Mouse (Mus musculus) kidney, postnatal 0 days (tissue): ENCODE data around the gene C1qtnf1. TPM values are rescaled to one million over a fixed set of nuclear protein-coding genes. Genes with fewer than 3 reads are reported as not detected.
A peak's percentile ranks its signal among the peaks of the same experiment; 100 is the strongest.
"Not testable (repeated sequence)": the region's sequence is repeated elsewhere in the genome, so short reads cannot be mapped to it uniquely, and the experiment has no call there.

Experiments used
- ATAC-seq: fragments of 200-750 bp; cut with Nextera tagmentation; replicated peaks from 2 replicates; pipeline ENCODE4 v1.8.0; 2017; ENCODE audit warnings: low read depth, moderate number of reproducible peaks, moderate TSS enrichment, moderate library complexity; ENCODE audit not compliant: low FRiP score
- DNase-seq: peaks from one replicate; pipeline ENCODE4 v3.0.0-alpha.2; 2016; ENCODE audit warnings: low spot score
- H3K27ac ChIP-seq: fragments of 300-500 bp; sonication (generic); 2 replicates; pipeline ENCODE4 v1.5.1; 2014; ENCODE audit warnings: mild to moderate bottlenecking
- H3K27me3 ChIP-seq: fragments of 300-500 bp; sonication (generic); 2 replicates; pipeline ENCODE4 v1.6.1; 2014; ENCODE audit warnings: low read length, mixed read lengths; ENCODE audit not compliant: insufficient read depth
- H3K36me3 ChIP-seq: fragments of 300-500 bp; sonication (generic); 2 replicates; pipeline ENCODE4 v1.6.1; 2014; ENCODE audit warnings: low read length, mixed read lengths; ENCODE audit not compliant: insufficient read depth
- H3K4me1 ChIP-seq: fragments of 300-500 bp; sonication (generic); replicated peaks from 2 replicates; pipeline ENCODE4 v1.6.1; 2014; ENCODE audit warnings: antibody characterized with exemption, low read length, mixed read lengths; ENCODE audit not compliant: insufficient read depth
- H3K4me2 ChIP-seq: fragments of 300-500 bp; sonication (generic); 2 replicates; pipeline ENCODE4 v1.6.1; 2014; ENCODE audit warnings: mild to moderate bottlenecking, low read length, moderate library complexity, mixed read lengths
- H3K4me3 ChIP-seq: fragments of 300-500 bp; sonication (generic); replicated peaks from 2 replicates; pipeline ENCODE4 v1.5.1; 2014; ENCODE audit warnings: low read depth, low read length
- H3K9ac ChIP-seq: fragments of 300-500 bp; sonication (generic); 2 replicates; pipeline ENCODE4 v1.6.1; 2014; ENCODE audit warnings: low read depth, low read length
- H3K9me3 ChIP-seq: fragments of 300-500 bp; sonication (generic); replicated peaks from 2 replicates; pipeline ENCODE4 v1.6.1; 2016; ENCODE audit warnings: low read length, inconsistent platforms, mixed read lengths
- CTCF ChIP-seq: IDR thresholded peaks from 2 replicates; pipeline ENCODE4 v1.5.1; 2016; ENCODE audit warnings: antibody characterized with exemption, low read depth, mild to moderate bottlenecking, moderate library complexity
- WGBS: fragments of 180-500 bp; shearing (Covaris S2); extraction: QIAGEN DNeasy Blood & Tissue Kit; methylation state at CpG from one replicate; pipeline ENCODE4 v1.1.7; 2014; 5-methylcytosine and 5-hydroxymethylcytosine counted together
- polyA plus RNA-seq: library from polyadenylated mRNA; unstranded; fragments of >200 nt; fragmentation: Nextera tagmentation; extraction: Ambion mirVana; gene quantifications from 2 replicates; pipeline ENCODE4 v1.2.1, GENCODE M21; 2015

C1qtnf1 gene
- 13.0 and 15.0 TPM in 2 replicates for polyA plus RNA-seq

- peaks cover 14% of the 10 kb centered on the region; the same call in 1 of the 2 replicates for H3K4me1 ChIP-seq
- H3K4me2 ChIP-seq = peak within 1 kb of the TSS; percentile 56
- no peak for TF ChIP-seq CTCF
- peak within 1 kb of the TSS; percentile 50 for H3K9ac ChIP-seq
- no peaks in the 10 kb centered on the region for H3K9me3 ChIP-seq
- no peak for ATAC-seq
- peak within 1 kb of the TSS; percentile 26 for H3K4me3 ChIP-seq
- peak; percentile 76 for DNase-seq
- H3K36me3 ChIP-seq = no peaks in the 10 kb centered on the region
- H3K27ac ChIP-seq = peak within 1 kb of the TSS; percentile 64
- WGBS = 1% methylated on average over 8 of the region's 8 CpGs
- H3K27me3 ChIP-seq = no peaks in the 10 kb centered on the region
These were observed at the start of gene C1qtnf1 for GRCm38 (mm10) chr11:118427986-118428385. TSS of gene C1qtnf1 (plus strand) at chr11:118428203.

GRCm38 (mm10) chr11:118378656-118379055 lies 49.3 kb upstream of the C1qtnf1 start:
- Histone ChIP-seq H3K4me1 (no peaks in the 10 kb centered on the region; the same call in 1 of the 2 replicates), H3K9ac (no peak overlapping the region)
- 76% methylated on average over 6 of the region's 6 CpGs for WGBS

DNA sequence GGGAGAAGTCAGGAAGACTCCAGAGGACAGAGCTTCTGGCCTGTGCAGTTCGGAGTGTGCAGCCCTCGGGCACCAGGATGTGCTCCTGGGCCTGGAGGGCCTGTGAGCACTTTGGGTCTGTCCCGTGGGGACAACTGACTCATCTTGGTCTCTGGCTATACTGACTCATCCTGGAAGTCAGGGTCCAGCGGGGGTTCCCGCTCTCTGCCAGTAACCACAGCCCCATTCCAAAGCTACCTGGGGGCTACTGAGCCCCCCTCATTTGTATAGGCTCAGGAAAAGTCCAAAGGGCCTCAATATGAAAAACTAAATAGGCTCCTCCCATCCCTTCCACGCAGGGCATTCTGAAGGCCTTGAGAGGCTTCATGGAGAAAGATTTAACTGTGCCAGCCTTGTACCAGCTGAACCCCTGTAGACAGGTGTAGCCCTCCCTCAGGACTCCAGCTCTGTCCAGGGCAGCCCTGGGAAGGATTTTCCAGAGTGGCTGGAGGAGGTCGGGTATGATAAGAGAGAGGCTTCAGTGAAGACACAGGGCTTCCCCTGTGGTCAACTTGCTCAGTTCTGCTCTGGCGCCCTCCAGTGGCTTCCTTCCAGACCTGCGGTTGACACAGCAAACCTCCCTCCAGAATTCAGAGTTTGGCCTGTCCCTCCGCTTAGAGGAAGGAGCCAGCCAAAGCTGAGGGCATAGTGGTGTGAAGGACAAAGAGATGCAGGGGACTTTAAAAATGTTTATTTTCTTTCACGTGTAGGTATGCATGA lies 48.6 kb upstream of the C1qtnf1 start:
- H3K4me3 ChIP-seq = no peak overlapping the region
- 42% methylated on average over 11 of the region's 11 CpGs for WGBS
- H3K36me3 ChIP-seq = no peaks in the 10 kb centered on the region
- peak; percentile 90 for TF ChIP-seq CTCF
- no peak overlapping the region for H3K4me2 ChIP-seq
- H3K27ac ChIP-seq = no peak overlapping the region
- H3K9me3 ChIP-seq = no peaks in the 10 kb centered on the region
- H3K9ac ChIP-seq = no peak overlapping the region
- ATAC-seq (peak; percentile 76), DNase-seq (peak; percentile 92)
- no peaks in the 10 kb centered on the region for H3K27me3 ChIP-seq
- H3K4me1 ChIP-seq = no peaks in the 10 kb centered on the region; the same call in 1 of the 2 replicates

More at GRCm38 (mm10) chr11:118378656-118379055, 49.3 kb upstream of the C1qtnf1 start:
- DNase-seq (no peak), ATAC-seq (no peak)
- H3K27ac ChIP-seq = no peak overlapping the region
- H3K27me3 ChIP-seq = no peaks in the 10 kb centered on the region
- H3K9me3 ChIP-seq = no peaks in the 10 kb centered on the region
- H3K4me2 ChIP-seq = no peak overlapping the region
- H3K36me3 ChIP-seq = no peaks in the 10 kb centered on the region
- TF ChIP-seq CTCF = no peak
- no peak overlapping the region for H3K4me3 ChIP-seq

- not testable (repeated sequence) for H3K9ac ChIP-seq, DNase-seq, H3K4me1 ChIP-seq, H3K4me2 ChIP-seq, H3K4me3 ChIP-seq, H3K27me3 ChIP-seq, ATAC-seq, H3K9me3 ChIP-seq, H3K36me3 ChIP-seq, H3K27ac ChIP-seq
- 92% methylated on average over 13 of the region's 13 CpGs for WGBS
These were observed 40.2 kb upstream of the C1qtnf1 start for GRCm38 (mm10) chr11:118387816-118388215.

DNA sequence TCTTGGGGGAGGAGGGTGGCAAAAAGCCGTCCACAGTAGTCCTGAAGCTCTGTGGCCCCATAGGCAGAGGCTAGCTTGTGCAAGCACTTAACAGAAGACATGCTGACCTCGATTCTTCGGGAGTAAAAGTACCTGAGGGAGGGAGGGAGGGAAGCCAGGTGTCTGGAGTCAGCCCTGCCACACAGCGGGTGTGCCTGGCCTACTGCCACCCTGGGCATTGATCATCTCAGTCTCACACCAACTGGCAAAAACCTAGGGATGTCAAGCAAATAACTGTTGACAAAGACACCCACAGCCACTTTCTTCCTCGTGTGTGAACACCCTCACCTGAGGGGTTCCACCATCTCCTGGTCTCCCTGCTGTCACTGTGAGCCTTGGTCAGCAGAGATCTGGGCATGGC lies 34.0 kb upstream of the C1qtnf1 start:
- WGBS = 65% methylated on average over 5 of the region's 5 CpGs
- DNase-seq = no peak
- H3K4me2 ChIP-seq = no peak overlapping the region
- TF ChIP-seq CTCF = no peak
- no peaks in the 10 kb centered on the region for H3K4me1 ChIP-seq
- H3K27me3 ChIP-seq = no peaks in the 10 kb centered on the region
- H3K4me3 ChIP-seq = no peak overlapping the region
- ATAC-seq = no peak
- H3K9me3 ChIP-seq = no peaks in the 10 kb centered on the region
- H3K36me3 ChIP-seq = peaks cover 16% of the 10 kb centered on the region
- H3K27ac ChIP-seq = no peak overlapping the region
- no peak overlapping the region for H3K9ac ChIP-seq

DNA sequence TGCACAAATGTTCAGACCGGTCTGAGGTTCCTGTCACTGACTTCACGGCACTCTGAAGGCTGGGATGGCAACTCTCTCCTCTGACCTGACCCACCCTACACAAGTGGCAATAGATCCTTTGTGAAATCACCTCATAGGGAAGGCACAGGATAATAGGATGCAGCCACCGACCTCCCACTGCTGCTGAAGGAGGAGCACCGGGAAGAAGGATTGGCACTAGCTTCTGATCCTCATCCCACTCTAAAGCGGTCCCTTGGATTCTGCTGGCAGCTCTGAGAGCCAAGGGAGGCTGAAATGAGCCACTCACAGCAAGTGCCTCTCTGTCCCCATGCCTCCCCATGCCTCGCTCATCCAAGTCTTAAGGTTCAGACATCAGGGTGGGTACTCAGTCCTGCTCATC lies 33.5 kb upstream of the C1qtnf1 start:
- Histone ChIP-seq H3K9ac (no peak overlapping the region), H3K4me3 (no peak overlapping the region), H3K27ac (no peak overlapping the region), H3K27me3 (no peaks in the 10 kb centered on the region), H3K4me2 (no peak overlapping the region), H3K4me1 (no peaks in the 10 kb centered on the region), H3K9me3 (no peaks in the 10 kb centered on the region), H3K36me3 (peaks cover 16% of the 10 kb centered on the region)
- DNase-seq = no peak
- 38% methylated on average over 6 of the region's 6 CpGs for WGBS
- TF ChIP-seq CTCF = no peak
- no peak for ATAC-seq
